In genomic region chr2:153679959-153680358, GRCm38 (mm10) we compare ENCODE assay signal across 20 mouse cellular contexts. TPM values are rescaled to one million over a fixed set of nuclear protein-coding genes. Genes with fewer than 3 reads are reported as not detected.
DNase-seq lines count a peak whose midpoint lies in the region.
"Had no signal": no experiment of that assay in that cellular context is flagged by ENCODE, and none has a peak within 500 bp of the region (broad histone marks: within the 10 kb centered on the region; RNA-seq: fewer than 3 reads in every experiment).

No protein-coding gene starts in this region.

- peak; percentile 21 to 45 for DNase-seq in frontal cortex, postnatal 36 days (ENCODE audit: low spot score in 2 of 2)
- no peak for DNase-seq in frontal cortex, postnatal 25 days (ENCODE audit: low spot score in 2 of 2)
- peak; percentile 52 to 65 for DNase-seq in right cerebral cortex, adult 2 months (ENCODE audit: low spot score in 2 of 2)
- DNase-seq in right cerebral cortex, postnatal 10 days (ENCODE audit: low spot score in 2 of 2), result no peak
- DNase-seq in left cerebral cortex, postnatal 25 days (ENCODE audit: low spot score in 2 of 2), result peak; percentile 5 to 81
- no peak for DNase-seq in cerebellum, postnatal 36 days
- no peak for DNase-seq in retina, embryonic 14.5 days (ENCODE audit: low spot score)
- DNase-seq: adrenal gland, postnatal 25 days; cerebellum, adult 2 months; cerebellum, postnatal 25 days; gastrocnemius, postnatal 14 days; heart, postnatal 14 days; kidney, adult 11 months; kidney, postnatal 14 days; liver, embryonic 13.5 days; lung, adult 18-20 months; lung, postnatal 4 days; thymus, postnatal 25 days had no signal

- intact Hi-C loops in left cerebral cortex, postnatal 25 days (cut with DNase I), result no loop called here

RNA-seq across cellular contexts. Expression of gene Dnmt3c, which starts 16.5 kb away (rescaled TPM):
- total RNA-seq in left cerebral cortex, postnatal 25 days (2021), result not detected
- total RNA-seq: adrenal gland, adult 18-20 months; adrenal gland, postnatal 25 days; gastrocnemius, postnatal 14 days; granulocyte monocyte progenitor cell, adult 5-6 weeks; heart, postnatal 14 days had no signal

RNA-seq across cellular contexts. Expression of gene Dnmt3b, which starts 30.7 kb away (rescaled TPM):
- 1 to 10 TPM in 1 of 2 experiments, under 1 TPM in 1; 0.85 to 1.5 TPM for total RNA-seq in left cerebral cortex, postnatal 25 days (2021)

RNA-seq across cellular contexts. Expression of gene Commd7, which starts 47.4 kb away (rescaled TPM):
- total RNA-seq in left cerebral cortex, postnatal 25 days (2021), result 10 to 100 TPM; 28.4 to 29.4 TPM

Comparison
In these comparisons a context has a peak if more than half of its experiments do, and no peak if none do; other contexts are left out.
1. DNase-seq: peak in frontal cortex, postnatal 36 days (2 of 2), right cerebral cortex, adult 2 months (2 of 2) and left cerebral cortex, postnatal 25 days (2 of 2); none in frontal cortex, postnatal 25 days (0 of 2), right cerebral cortex, postnatal 10 days (0 of 2), cerebellum, postnatal 36 days (0 of 2) and retina, embryonic 14.5 days (single experiment).